Mouse (Mus musculus) C2C12 (cell line): ENCODE measurements at regions not wholly inside any gene's neighbourhood (a gene's known extent, or its start where the extent isn't known, plus 50 kb on each side); places are given as distances from the start of the nearest gene placed in this dataset.
"Not testable (repeated sequence)": the region's sequence is repeated elsewhere in the genome, so short reads cannot be mapped to it uniquely, and the experiment has no call there.

Experiments used
- CEBPB ChIP-seq: IDR thresholded peaks from one replicate; pipeline ENCODE4 v1.6.1; 2011; ENCODE audit warnings: low read depth, mild to moderate bottlenecking, control low read depth, moderate library complexity
- CTCF ChIP-seq: IDR thresholded peaks from one replicate; pipeline ENCODE4 v1.5.1; 2011; ENCODE audit not compliant: control insufficient read depth, insufficient read depth, insufficient read length
- MAX ChIP-seq: IDR thresholded peaks from one replicate; pipeline ENCODE4 v1.6.1; 2011; ENCODE audit warnings: mild to moderate bottlenecking, control low read depth
- USF1 ChIP-seq: IDR thresholded peaks from one replicate; pipeline ENCODE4 v1.6.1; 2011; ENCODE audit warnings: low read depth, mild to moderate bottlenecking, control low read depth, moderate library complexity

DNA sequence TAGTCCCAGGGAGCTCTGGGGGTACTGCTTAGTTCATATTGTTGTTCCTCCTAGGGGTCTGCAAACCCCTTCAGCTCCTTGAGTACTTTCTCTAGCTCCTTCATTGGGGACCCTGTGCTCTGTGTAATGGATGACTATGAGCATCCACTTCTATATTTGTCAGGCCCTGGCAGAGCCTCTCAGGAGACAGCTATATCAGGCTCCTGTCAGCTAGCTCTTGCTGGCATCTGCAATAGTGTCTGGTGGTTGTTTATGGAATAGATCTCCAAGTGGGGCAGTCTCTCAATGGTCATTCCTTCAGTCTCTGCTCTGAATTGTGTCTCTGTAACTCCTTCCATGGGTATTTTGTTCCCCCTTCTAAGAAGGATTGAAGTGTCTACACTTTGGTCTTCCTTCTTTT lies 144.2 kb upstream of the Slc25a13 start:
- TF ChIP-seq CEBPB, USF1, CTCF, MAX: not testable (repeated sequence)
